Mouse (Mus musculus) ES-Bruce4 (cell line): ENCODE results near the gene Iqce. TPM values are rescaled to one million over a fixed set of nuclear protein-coding genes. Genes with fewer than 3 reads are reported as not detected.

Experiments used
- H3K27ac ChIP-seq: 2 replicates; pipeline ENCODE4 v1.5.1; 2012; ENCODE audit warnings: low read length, inconsistent platforms; ENCODE audit not compliant: insufficient read depth
- H3K27me3 ChIP-seq: 2 replicates; pipeline ENCODE4 v1.6.1; 2012; ENCODE audit warnings: mild to moderate bottlenecking, low read length, inconsistent platforms; ENCODE audit not compliant: control insufficient read depth, poor library complexity, insufficient read depth, severe bottlenecking
- H3K36me3 ChIP-seq: 2 replicates; pipeline ENCODE4 v1.6.1; 2012; ENCODE audit warnings: inconsistent platforms, mild to moderate bottlenecking, low read length, moderate library complexity; ENCODE audit not compliant: control insufficient read depth, poor library complexity, insufficient read depth, severe bottlenecking
- H3K4me1 ChIP-seq: one replicate; pipeline ENCODE4 v1.8.1; 2011; ENCODE audit warnings: low read length; ENCODE audit not compliant: control insufficient read depth, insufficient read depth
- H3K4me3 ChIP-seq: 2 replicates; pipeline ENCODE4 v1.5.1; 2011; ENCODE audit warnings: low read depth, mild to moderate bottlenecking, low read length
- H3K9ac ChIP-seq: 2 replicates; pipeline ENCODE4 v1.6.1; 2012; ENCODE audit warnings: low read depth, mild to moderate bottlenecking, inconsistent platforms; ENCODE audit not compliant: poor library complexity, severe bottlenecking
- H3K9me3 ChIP-seq: replicated peaks from 2 replicates; pipeline ENCODE4 v1.6.1; 2012; ENCODE audit warnings: mild to moderate bottlenecking, low read length, inconsistent platforms; ENCODE audit not compliant: control insufficient read depth, poor library complexity, insufficient read depth, severe bottlenecking
- CTCF ChIP-seq: IDR thresholded peaks from one replicate; pipeline ENCODE4 v1.8.1; 2011; ENCODE audit warnings: low read depth, low read length
- EP300 ChIP-seq: IDR thresholded peaks from 2 replicates; pipeline ENCODE4 v1.6.1; 2011; ENCODE audit warnings: low read depth, low read length; ENCODE audit not compliant: insufficient read depth
- POLR2A ChIP-seq: IDR thresholded peaks from one replicate; pipeline ENCODE4 v1.8.1; 2011; ENCODE audit warnings: low read length; ENCODE audit not compliant: insufficient read depth
- polyA plus RNA-seq: library from polyadenylated mRNA; stranded (reverse); fragments of >200 nt; gene quantifications from 2 replicates; pipeline ENCODE4 v1.2.4, GENCODE M21; 2011; ENCODE audit warnings: low read depth; ENCODE audit not compliant: missing spikeins, insufficient read depth, insufficient read length

The Iqce gene
- polyA plus RNA-seq, 1 experiment, result 11.0 TPM

- Histone ChIP-seq H3K36me3 (peaks cover 6% of the 10 kb centered on the region; the same call in 1 of the 2 replicates), H3K27ac (no peak overlapping the region)
Measured at GRCm38 (mm10) chr5:140720773-140721172, 18.6 kb upstream of the Iqce start.

DNA sequence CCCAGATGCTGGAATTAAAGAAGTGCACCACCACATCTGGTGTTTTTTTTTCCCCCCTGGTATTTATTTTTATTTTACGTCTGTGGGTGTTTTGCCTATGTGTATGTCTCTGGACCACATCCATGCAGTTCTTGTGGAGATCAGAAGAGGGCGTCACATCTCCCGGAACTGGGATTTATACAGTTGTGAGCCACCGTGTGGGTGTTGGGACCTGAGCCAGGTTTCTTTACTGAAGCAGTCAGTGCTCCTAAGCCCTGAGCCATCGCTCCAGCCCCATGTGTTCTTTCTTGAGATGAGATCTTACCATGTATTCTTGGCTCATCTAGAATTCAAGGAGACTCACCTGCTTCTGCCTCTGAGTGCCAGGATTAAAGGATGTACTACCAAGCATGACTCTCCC, 8.9 kb upstream of the Iqce start:
- no peaks in the 10 kb centered on the region for H3K4me1 ChIP-seq
- H3K27ac ChIP-seq, result no peak overlapping the region
- TF ChIP-seq CTCF, result peak; percentile 9
- TF ChIP-seq POLR2A, result no peak
- no peak for TF ChIP-seq EP300
- no peaks in the 10 kb centered on the region for H3K9me3 ChIP-seq
- H3K4me3 ChIP-seq, result no peak overlapping the region
- H3K9ac ChIP-seq, result no peak overlapping the region
- peaks cover 2% of the 10 kb centered on the region; the same call in 1 of the 2 replicates for H3K36me3 ChIP-seq
- H3K27me3 ChIP-seq, result no peaks in the 10 kb centered on the region

More at GRCm38 (mm10) chr5:140720773-140721172, 18.6 kb upstream of the Iqce start:
- H3K4me1 ChIP-seq, result no peaks in the 10 kb centered on the region
- H3K9me3 ChIP-seq, result no peaks in the 10 kb centered on the region
- TF ChIP-seq EP300 (no peak), POLR2A (no peak), CTCF (no peak)
- no peaks in the 10 kb centered on the region for H3K27me3 ChIP-seq
- no peak overlapping the region for H3K9ac ChIP-seq
- H3K4me3 ChIP-seq, result no peak overlapping the region

DNA sequence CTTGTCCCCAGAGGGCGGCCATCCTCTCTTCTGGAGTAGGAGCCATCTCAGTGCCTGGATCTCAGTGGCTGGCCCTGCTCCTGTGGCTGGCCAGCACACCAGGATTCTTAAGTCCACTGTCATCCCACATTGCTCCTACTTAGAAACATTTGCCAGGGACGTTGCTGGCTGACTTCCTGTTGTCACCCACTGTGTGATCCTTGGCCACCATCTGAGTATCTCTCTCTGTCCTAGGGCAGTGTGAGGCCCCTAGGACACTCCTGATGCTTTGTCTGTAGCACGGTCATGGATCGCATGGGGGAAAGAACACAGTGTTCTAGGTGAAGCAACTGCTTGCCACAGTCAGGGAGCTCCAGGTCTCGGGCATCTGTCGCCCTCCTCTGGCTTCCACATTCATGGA, 8.1 kb upstream of the Iqce start:
- TF ChIP-seq EP300 (no peak), POLR2A (no peak), CTCF (no peak)
- Histone ChIP-seq H3K27me3 (no peaks in the 10 kb centered on the region), H3K9me3 (no peaks in the 10 kb centered on the region), H3K36me3 (peaks cover 2% of the 10 kb centered on the region; the same call in 1 of the 2 replicates), H3K27ac (no peak overlapping the region), H3K9ac (no peak overlapping the region), H3K4me1 (no peaks in the 10 kb centered on the region), H3K4me3 (no peak overlapping the region)

DNA sequence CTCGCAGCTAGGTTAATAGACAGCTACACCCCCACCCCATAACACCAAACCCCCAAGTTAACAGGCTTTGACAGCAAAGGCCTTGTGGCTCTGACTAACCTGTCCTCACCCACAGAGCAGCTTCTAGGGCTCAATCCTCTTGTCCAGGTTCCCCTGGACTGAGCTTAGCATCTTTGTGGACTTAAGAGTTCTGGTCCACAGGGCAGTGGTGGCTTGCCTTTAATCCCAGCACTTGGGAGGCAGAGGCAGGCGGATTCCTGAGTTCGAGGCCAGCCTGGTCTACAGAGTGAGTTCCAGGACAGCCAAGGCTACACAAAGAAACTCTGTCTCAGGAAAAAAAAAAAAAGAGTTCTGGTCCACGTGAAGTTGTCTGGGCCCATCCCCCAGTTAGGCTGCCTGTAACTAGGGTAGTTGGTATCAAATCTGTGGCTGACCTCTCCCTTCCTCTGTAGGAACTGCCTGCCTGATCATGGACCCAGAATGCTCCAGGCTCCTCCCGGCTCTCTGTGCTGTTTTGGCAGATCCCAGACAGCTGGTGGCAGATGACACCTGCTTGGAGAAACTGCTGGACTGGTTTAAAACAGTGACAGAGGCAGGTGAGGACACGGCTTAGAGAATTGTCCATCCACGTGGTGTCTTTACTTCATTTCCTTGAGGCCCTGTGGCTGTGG, 3.5 kb upstream of the Iqce start:
- Histone ChIP-seq H3K36me3 (no peaks in the 10 kb centered on the region), H3K9ac (peak overlapping the region; percentile 74), H3K27ac (no peak overlapping the region; the same call in 1 of the 2 replicates), H3K4me1 (no peaks in the 10 kb centered on the region), H3K4me3 (peak overlapping the region; percentile 81), H3K9me3 (no peaks in the 10 kb centered on the region), H3K27me3 (no peaks in the 10 kb centered on the region)
- TF ChIP-seq POLR2A (no peak), CTCF (no peak), EP300 (no peak)

DNA sequence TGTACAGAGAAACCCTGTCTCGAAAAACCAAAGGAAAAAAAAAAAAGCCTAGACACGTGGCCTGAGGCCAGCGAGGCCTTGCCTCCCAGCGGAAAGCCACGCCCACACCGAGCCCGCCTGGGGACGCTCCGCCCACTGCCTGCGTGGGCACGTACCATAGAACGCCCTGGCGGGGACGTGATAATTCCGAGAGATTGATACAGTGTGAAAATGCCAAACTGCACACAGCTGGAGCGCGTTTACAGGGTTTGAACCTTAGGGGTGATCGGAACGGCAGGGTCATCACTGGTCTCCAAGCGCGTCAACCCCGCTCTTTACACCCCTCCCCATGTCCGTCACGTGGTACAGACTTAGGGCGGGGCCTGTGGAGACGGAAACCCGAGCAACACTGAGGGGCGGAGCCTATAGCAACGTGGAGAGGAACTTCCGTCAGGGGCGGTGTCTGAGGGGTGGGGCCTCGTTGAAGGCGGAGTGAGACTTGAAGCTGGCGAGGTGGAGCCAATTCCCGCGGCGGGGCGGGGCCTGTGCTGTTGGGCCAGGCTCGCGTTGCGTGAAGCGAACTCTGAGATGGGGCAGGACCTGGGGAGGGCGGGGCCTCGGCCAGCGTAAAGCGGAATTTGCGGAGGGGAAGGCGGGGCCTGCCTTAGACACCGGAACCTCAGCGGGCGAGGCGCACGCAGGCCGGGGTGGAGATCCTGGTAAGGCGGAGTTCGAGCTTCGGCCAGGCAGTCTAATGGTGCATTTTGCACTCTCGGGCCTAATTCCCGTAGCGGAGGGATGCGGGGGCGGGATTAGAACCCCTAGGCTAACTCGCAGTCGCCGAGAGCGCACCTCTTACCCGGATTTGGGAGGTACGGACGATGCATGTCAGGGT, 2.4 kb upstream of the Iqce start, which contains the start of gene Brat1:
Brat1 (plus strand) TSS at position 634 of the 874 bp plus-strand sequence.
- Histone ChIP-seq H3K27me3 (no peaks in the 10 kb centered on the region), H3K4me3 (peak within 1 kb of the TSS; percentile 83), H3K4me1 (peaks cover under 1% of the 10 kb centered on the region), H3K27ac (peak within 1 kb of the TSS; percentile 86), H3K36me3 (no peaks in the 10 kb centered on the region), H3K9ac (peak within 1 kb of the TSS; percentile 74), H3K9me3 (no peaks in the 10 kb centered on the region)
- TF ChIP-seq CTCF (no peak), POLR2A (peak; percentile 89), EP300 (peak; percentile 8; the same call in 1 of the 2 replicates)
